Mouse (Mus musculus): ENCODE data around the gene Tmem251. TPM values are rescaled to one million over a fixed set of nuclear protein-coding genes. Genes with fewer than 3 reads are reported as not detected.
A peak's percentile ranks its signal among the peaks of the same experiment; 100 is the strongest.

Gene Tmem251
- total RNA-seq, 2 experiments from 2014 or later: 3.9 to 5.4 TPM

DNA sequence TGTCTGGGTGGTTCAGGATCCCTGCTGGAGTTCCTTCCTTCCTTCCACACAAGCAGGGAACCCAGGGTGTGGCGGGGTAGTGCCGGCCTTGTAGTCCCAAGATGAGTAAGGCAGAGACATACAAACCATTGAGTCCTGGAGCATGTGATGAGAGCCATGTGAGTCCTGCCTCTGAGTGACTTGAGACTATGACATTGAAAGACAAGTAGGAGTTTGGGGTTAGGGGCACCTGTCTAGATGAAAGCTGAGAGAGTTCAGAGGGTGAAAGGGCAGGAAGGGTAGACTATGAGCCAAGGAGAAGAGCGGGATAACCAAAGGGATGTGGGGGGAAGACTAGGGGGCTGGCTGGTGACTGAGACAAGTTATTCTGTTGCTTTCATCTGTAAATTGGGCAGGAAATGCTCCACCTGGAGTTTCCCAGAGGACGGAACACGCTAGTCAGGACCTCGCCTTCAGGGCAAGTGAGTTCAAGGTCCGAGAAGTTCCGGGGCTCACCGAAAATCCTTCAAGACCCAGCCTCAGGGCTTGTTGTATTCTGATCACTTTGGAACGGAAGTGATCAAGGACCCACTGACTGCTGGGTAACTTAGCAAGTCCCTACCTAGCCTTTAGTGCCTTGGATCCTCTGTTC is 36.6 kb upstream of the Tmem251 start:
- DNase-seq: no peak
- intact Hi-C loops (cut with DNase I): no loop called here

DNA sequence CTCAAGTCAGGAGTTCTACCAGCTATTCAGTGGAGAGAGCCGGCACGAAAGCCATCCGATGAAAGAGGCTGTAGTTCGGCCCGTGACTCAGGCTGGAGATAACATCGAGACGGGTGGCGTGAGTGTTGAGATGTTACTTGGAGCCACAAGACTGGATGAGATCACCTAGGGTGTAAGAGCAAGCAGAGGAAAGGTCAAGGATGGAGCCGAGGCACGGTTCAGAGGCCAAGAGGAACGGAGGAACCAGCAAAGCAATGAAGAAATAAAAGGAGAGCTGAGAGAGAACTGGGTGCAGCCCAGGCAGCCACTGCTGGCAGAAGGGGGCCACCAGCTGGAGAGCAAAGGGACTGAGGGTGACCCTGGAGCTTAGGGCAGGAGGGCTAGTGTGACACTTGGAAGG is 35.3 kb upstream of the Tmem251 start:
- peak; percentile 31 to 63 for DNase-seq
- intact Hi-C loops (cut with DNase I): loop anchor here (2.0 kb wide), 1 partner anchor 185 kb away; no protein-coding TSS in a partner anchor

DNA sequence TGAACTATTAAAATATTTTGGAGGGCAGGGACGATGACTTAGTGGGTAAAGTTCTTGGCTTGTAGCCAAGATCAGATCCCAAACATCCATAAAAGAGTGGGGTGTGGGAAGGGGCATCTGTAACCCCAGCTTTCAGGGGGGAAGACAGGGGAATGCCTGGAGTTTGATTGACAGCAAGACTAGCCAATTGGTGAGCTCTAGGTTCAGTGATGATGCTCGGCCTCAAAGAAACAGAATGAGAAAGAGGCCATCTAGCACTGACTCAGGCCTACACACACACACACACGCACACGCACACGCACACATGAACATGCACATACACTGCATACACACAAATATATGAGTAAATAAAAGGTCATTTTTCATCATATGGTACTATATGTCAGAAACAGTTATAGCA is 33.7 kb upstream of the Tmem251 start:
- no peak for DNase-seq
- intact Hi-C loops (cut with DNase I): loop anchor here (2.0 kb wide), 1 partner anchor 187 kb away; no protein-coding TSS in a partner anchor

DNA sequence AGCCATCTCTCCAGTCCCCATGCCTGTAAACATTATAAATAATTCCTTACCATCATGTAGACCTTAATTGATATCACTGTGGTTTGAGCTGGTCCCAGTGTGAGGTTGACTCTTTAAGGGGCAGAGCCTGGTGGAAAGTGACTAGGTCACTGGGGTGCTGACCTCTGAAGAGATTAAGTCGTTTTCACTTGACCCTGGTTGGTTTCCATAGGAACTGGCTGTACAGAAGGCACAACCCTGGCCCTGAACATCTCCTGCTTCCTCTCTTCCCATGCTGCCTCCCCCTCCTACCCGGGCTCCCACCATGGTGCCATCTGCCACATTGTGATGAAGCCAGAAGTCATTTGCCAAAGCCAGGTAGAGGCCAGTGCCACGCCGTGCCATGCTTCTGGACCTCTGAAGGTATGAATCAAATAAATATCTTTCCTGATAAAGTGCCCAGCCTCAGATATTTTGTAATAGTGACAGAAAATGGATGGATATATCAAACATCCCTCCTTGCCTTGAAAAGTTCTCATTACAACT is 32.6 kb upstream of the Tmem251 start:
- intact Hi-C loops (cut with DNase I): no loop called here

DNA sequence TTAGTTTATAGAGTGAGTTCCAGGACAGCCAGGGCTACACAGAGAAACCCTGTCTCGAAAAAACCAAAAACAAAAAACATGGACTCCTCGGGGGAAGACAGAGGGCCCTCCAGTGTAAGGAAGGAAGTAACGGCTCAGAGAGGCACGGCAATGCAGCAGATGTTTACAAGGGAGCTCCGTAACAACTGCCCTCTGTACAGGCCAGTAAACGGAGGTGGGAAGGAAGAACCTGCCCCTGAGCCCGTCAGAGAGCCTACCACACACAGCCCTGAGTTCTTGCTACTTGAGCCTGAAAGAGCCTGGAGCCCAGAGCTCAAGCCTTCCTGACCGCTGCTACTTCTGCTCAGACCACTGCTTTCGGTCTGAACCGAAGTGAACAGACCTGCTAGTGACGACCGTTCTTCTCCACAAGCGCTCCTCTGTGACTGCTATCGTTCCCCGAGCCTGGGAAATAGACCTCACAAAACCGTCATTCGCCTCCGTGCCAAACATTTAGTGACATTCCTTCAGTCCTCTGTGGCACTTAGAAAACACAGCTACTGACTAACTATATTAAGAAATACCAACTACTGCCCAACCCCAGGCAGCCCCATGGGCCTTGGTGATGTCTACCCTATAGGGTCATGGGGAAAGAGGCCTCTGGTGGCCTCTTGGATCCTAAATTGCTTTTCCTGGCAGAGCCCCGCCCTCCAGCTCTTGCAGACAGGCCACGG is 30.3 kb upstream of the Tmem251 start:
- intact Hi-C loops (cut with DNase I): no loop called here

More for the DNA sequence above, 32.6 kb upstream of the Tmem251 start:
- DNase-seq: no peak

DNA sequence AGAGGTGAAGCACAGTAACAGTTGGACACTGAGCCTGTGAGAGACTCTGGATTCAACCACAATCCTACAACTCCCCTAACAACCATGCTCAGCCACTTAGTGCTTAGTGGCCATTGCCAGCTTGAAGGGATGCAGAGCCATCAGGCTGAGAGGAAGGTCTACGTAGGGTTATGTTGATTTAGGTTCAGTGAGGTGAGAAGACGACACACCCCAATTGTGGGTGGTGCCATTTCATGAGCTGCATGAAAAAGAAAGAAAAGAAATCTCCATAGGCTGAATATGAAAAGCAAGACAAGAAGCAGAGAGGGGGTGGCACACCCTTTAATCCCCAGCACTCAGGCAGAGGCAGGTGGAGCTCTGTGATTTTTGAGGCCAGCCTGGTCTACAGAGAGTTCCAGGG is 29.4 kb upstream of the Tmem251 start:
- intact Hi-C loops (cut with DNase I): no loop called here
- DNase-seq: no peak

More for the DNA sequence above, 30.3 kb upstream of the Tmem251 start:
- DNase-seq: no peak

DNA sequence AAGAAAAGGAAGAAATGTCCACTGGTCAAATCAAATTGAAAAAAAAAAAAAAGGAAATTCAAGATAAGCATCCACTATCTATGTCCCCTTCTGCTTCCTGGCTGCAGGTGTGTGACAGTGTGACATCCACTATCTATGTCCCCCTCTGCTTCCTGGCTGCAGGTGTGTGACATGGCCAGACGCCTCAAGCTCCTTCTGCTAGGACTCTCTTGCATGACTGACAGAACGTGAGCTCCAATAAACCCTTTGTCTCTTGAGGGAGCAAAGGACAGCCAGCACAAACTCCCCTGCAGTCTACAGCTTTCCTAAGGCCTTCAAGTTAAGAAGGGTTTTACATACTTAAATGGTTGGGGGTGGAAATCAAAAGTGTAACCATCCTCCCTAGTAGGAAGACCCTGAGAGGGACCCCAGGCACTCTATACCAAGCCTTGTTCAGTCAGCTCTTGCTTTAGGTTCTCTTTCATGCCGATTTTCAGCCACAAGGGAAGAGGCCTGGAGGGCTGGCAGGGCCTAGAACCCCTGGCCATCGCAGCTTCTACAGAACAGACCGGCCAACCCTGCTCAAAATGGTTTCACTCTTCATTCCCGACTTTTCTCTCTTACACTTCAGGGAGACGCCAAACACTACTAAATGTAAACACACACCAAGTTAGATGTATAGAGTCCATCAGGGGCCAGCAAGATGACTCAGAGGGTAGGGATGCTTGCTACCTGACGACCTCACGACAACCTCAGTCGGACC is 28.7 kb upstream of the Tmem251 start:
- intact Hi-C loops (cut with DNase I): no loop called here
- no peak for DNase-seq

DNA sequence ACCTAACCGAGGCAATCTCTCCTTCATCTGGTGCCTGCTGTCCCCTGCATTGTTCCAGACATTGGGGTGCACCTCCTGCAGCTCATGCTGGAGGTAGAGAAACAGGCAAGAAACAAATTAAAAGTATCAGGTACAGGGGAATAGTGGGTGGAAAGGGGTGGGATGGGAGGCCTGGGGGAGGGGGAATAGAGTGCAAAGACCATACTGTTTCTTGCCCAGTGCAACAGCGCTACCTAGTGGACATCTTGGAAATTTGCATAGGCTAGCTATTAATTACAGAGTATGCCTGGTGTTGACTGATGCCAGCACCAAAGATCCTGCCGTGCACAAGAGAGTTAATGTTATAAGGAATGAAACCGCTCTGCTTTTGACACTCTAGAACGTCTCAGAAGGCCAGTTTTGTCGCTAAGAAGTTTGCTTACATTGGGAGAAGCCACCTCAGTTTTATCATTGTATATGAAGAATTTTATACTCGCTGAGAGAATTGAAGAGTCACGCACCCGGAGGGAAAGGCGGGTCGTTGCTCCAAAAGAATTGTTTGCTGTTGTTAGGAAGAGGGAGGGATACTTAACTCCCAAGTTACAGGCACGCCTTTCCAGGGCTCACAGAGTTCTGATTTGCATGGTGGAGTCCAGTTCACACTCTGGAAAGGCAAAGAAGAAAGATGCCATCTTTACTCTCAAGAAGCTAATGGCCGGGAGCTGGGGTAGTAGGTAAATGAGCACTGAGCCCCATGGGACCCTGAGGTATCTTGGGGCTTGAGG is 23.8 kb upstream of the Tmem251 start:
- intact Hi-C loops (cut with DNase I): no loop called here
- DNase-seq: peak; percentile 27 to 56

DNA sequence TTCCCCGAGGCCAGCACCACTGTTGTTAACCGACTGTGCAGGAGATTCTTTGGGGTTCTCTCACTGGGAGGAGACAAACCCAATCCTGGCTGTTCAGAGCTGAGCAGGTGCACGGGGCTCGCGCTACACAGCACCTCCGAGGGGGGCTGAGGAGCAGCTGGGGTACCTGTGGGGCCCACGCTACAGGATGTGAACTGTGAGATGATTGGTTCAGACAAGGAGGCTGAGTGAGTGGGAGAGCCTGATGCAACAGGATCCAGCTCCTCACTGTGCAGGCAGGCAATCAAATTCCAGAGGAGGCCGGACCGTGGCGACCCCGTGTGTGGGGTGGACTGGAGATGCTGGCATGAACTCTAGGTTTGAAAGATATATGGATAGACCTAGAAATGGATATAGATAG is 21.1 kb upstream of the Tmem251 start:
- no peak for DNase-seq
- intact Hi-C loops (cut with DNase I): no loop called here

DNA sequence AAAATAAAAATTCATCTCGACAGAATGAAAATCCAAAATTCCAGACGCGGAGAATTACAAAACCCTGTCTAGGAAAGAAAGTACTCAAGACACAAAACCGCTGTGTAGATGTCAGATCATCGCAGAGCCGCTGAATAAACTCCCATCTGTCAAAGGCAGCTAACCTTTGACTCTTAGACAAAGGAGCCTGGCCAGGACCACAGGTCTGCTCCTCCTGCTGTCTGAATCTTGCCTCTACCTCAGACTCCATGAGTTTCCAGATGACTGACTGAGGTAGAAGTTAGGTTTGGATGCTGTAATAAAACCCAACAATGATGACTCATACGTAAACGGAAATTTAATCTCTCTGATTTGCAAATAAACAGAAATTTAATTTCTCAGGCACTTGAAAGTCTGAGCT is 20.6 kb upstream of the Tmem251 start:
- DNase-seq: no peak
- intact Hi-C loops (cut with DNase I): no loop called here

DNA sequence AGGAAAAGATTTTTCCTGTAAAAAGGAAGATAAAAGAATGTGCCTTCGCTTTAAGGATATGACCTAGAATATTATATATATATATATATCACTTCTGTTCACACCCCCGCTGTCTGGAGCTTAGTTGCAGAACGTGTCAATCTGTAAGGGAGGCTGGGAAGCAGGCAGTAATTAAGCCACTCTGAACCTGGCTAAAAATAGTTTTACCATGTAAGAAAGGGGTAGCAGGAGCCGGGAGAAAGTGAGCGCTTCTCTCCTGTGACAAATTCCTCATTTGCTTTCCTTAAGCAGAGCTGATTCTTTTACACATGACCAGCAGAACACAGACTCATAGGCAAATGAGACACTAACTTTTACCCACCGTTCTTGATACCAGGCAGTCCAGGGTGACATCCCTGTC is 19.7 kb upstream of the Tmem251 start:
- no peak for DNase-seq
- intact Hi-C loops (cut with DNase I): no loop called here

DNA sequence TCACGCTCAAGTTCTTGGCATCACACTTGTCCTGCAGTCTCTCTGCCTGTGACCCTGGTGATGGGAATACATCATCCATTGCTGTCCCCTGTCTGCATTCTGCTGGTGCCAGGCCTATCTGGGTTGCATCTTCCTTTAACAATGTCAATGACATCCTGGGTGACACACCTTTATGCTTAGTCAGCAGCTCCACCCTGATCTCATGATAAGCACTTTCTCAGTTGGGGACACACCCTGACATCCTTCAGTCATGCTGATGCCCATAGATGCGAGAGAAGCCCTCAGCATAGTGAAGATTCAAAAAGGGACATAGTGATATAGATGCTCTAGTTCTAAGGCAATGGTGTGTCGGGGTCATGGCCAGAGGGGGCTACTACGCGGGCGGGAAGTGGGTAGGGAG is 18.4 kb upstream of the Tmem251 start:
- intact Hi-C loops (cut with DNase I): no loop called here
- DNase-seq: no peak

DNA sequence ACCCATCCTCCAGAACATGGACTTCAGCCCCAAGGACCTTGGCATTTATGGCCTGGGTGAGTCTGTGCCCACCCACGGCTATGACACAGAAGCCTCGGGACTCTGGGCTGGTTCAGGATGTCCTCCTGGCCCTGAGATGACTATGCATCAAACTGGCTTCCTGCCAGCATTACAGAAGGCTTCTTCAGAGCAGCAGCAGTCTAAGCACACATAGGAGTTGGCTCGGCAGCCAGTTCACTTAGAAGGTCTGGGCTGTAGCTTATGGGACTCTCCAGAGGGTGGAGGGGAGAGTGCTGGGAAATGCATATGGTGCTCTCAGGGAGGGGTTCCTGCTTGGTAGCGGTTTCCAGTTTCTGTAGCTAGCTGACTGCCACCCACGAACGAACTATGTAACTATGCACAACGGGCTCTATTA is 17.8 kb upstream of the Tmem251 start:
- DNase-seq: no peak
- intact Hi-C loops (cut with DNase I): no loop called here

DNA sequence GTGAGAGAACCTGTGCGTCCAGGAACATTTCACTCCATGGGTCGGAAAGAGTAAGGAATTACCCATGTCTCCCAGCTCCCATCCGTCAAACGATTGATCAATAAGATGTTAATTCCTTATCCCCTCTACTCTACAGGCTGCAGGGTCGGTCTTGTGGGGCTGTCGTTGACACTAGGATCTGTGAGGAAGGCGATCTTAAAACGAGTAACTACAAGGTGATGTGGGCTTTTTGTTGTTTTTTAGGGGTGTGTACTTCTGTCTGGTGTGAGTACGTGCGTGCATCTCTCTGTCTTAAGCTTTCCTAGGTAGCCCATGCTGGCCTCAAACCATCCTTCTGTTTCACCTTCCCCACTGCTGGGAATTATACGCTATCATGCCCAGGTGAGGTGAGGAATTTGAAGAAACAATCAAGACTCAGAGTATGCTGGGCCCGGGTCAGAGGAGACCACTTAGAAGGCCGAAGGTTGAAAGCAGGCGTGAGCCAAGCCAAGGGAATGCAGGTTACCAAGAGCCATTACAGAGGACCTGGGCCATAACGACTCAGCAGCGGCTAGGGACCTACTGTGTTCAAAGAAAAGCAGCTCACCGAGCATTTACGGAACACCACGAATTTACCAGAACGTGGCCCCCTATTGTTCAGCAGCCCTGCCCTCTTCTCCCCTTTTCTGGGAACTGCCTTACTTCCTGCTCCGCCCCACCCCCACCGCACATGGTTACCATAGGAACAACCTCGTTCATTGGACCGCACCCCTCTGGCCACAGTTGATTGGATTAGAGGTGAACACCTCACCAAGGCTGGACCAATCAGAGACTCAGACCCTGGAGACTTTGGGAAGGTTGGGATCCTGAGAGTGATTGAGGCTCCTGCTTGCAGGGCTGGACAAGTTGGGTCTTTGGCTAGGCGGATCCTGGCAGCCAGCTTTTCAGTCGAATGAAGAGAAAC is 13.4 kb upstream of the Tmem251 start:
- peak; percentile 40 to 46 for DNase-seq
- intact Hi-C loops (cut with DNase I): loop anchor here (5.0 kb wide), 1 partner anchor 208 kb away; no protein-coding TSS in a partner anchor

DNA sequence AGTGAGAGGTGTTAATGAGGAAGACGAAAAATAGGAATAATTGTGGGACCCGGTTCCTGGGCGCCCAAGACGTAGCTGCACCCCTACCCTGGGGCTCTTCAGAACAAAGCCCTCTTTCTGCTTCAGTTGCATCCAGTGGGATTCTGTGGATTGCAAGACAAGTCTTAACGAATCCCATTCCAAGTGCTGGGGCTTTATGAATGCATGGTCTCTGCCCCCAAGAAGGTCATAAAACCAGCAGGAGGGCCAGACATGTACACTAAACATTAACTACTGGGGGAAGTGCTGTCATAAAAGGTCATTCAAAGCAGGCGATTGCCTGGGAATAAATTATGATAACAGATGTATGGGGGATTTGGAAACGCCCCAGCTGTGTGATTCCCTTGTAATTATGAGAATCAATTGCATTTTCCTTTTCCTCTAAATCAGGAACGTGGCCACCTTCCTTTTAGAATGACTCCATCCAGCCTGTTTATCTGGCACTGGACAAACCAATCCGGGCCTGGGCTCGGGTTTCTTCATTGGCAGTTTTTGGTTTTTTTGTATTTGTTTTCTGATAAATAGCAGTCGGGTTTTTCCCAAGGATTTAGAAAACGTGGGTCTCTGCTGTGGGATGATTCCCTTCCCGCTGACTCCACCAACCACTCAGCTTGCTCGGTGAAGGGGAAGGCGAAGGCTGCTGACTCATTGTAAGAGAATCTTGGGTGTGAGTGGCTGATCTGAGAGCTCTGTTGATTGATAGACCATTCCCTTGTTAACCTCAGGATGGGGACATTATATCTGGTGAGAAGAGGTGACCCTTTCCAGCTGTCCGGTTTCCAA is 12.6 kb upstream of the Tmem251 start:
- intact Hi-C loops (cut with DNase I): loop anchor here (5.0 kb wide), 1 partner anchor 209 kb away; no protein-coding TSS in a partner anchor

DNA sequence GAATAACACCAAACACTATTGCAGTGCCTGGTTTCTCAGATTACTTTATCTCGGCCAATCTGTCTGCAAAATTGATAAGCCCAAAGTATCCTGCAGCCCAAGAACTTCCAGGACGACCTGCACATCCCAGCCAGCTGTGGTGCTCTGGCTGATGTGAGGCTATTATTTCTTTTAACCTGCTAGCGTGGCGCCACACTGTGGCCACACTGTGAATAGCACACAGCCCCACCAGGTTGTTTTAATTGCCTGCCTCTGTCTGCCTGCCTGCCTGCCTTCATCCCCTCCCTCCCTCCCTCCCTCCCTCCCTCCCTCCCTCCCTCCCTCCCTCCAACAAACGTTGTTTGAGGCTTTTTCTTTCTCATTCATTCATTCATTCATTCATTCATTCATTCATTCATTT is 10.2 kb upstream of the Tmem251 start:
- intact Hi-C loops (cut with DNase I): loop anchor here (5.0 kb wide), 1 partner anchor 211 kb away; no protein-coding TSS in a partner anchor

More for the DNA sequence above, 12.6 kb upstream of the Tmem251 start:
- no peak for DNase-seq

DNA sequence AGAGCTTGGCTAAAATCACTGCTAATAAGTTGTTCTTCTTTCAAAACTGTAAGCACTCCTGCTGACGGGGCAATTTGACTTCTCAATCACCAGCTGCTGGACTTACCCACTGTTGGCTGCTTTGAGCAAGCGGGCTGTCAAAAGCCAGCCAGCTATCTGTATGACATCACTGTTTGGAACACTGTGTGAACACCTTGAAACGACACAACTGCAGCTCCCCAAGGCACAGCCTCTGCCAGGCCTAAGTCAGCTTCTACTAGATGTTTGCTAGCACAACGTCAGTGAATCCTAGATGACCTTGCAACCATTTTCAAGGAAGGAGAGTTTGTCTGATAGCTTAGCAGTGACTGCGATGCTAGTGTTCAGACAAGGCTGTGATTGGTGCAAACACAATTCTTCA is 4.5 kb upstream of the Tmem251 start:
- DNase-seq: no peak
- intact Hi-C loops (cut with DNase I): no loop called here

More for the DNA sequence above, 10.2 kb upstream of the Tmem251 start:
- peak; percentile 66 to 75 for DNase-seq

DNA sequence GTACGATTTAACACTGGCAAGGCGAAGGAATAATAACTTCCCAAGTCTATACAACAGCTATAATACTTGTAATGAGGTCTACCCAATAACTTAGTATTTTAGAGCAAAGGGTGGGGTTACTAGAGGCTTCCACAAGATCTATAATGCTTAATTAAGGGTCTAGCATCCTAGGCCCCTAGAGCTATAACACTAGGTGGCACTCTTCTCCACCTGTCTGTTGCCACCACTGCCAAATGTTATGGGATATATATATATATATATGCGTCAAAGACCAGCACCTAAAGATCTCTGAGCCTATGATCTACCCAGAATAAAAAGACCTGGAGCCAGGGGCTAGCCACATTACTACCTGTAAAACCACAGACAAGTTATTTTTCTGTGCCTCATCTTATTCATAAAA is 3.3 kb upstream of the Tmem251 start:
- DNase-seq: no peak
- intact Hi-C loops (cut with DNase I): loop anchor here (2.0 to 5.0 kb wide), 2 partner anchors 137 to 325 kb away; partner anchors contain the start of gene Btbd7
